14 mouse cellular contexts compared by ENCODE assay signal in genomic region chrX:52287944-52288343, GRCm38 (mm10).
DNase-seq lines count a peak whose midpoint lies in the region; ATAC-seq lines count a peak whose summit lies in the region.
"Had no signal": no experiment of that assay in that cellular context is flagged by ENCODE, and none has a peak within 500 bp of the region (broad histone marks: within the 10 kb centered on the region; RNA-seq: fewer than 3 reads in every experiment).

No protein-coding gene starts in this region.

- 79% methylated on average over 6 of the region's 6 CpGs for WGBS in heart, embryonic 11.5 days (ENCODE audit: insufficient replicate concordance)
- 74% methylated on average over 6 of the region's 6 CpGs for WGBS in heart, embryonic 12.5 days

- no peaks in the 10 kb centered on the region for H3K36me3 ChIP-seq in heart, embryonic 11.5 days (ENCODE audit: control insufficient read depth, insufficient read depth, low read length)
- no peaks in the 10 kb centered on the region for H3K36me3 ChIP-seq in heart, embryonic 12.5 days
- H3K36me3 ChIP-seq: limb, embryonic 15.5 days; lung, embryonic 15.5 days had no signal

- H3K9me3 ChIP-seq in heart, embryonic 11.5 days (replicated peaks; ENCODE audit: control insufficient read depth, low read length), result no peaks in the 10 kb centered on the region
- no peaks in the 10 kb centered on the region for H3K9me3 ChIP-seq in heart, embryonic 12.5 days (replicated peaks)
- H3K9me3 ChIP-seq: limb, embryonic 15.5 days; lung, embryonic 15.5 days had no signal

- peak; percentile 27 to 59 for DNase-seq in cerebellum, postnatal 14 days
- no peak for DNase-seq in cerebellum, adult 9-11 months
- peak; percentile 45 for DNase-seq in ovary, postnatal 36 days (ENCODE audit: low spot score)
- DNase-seq in ovary, postnatal 14 days (ENCODE audit: low spot score), result no peak
- DNase-seq in thymus, postnatal 25 days, result no peak
- DNase-seq in thymus, postnatal 14 days, result no peak
- DNase-seq: kidney, adult 9 months had no signal

- H3K4me3 ChIP-seq in heart, embryonic 11.5 days (ENCODE audit: low read depth, low read length), result no peak overlapping the region
- H3K4me3 ChIP-seq in heart, embryonic 12.5 days, result no peak overlapping the region
- H3K4me3 ChIP-seq: left cerebral cortex, adult 2 months; limb, embryonic 15.5 days; lung, embryonic 15.5 days; myocyte had no signal

- H3K4me1 ChIP-seq in heart, embryonic 11.5 days (ENCODE audit: control insufficient read depth, insufficient read depth, low read length), result no peaks in the 10 kb centered on the region
- peaks cover 3% of the 10 kb centered on the region; the same call in 1 of the 2 replicates for H3K4me1 ChIP-seq in heart, embryonic 12.5 days (replicated peaks)
- H3K4me1 ChIP-seq: limb, embryonic 15.5 days; lung, embryonic 15.5 days had no signal

- H3K27me3 ChIP-seq in heart, embryonic 11.5 days (ENCODE audit: control insufficient read depth, insufficient read depth, low read length), result no peaks in the 10 kb centered on the region
- no peaks in the 10 kb centered on the region for H3K27me3 ChIP-seq in heart, embryonic 12.5 days (replicated peaks)
- H3K27me3 ChIP-seq: limb, embryonic 15.5 days; lung, embryonic 15.5 days had no signal

- no peak for ATAC-seq in heart, embryonic 11.5 days (replicated peaks; ENCODE audit: insufficient number of reproducible peaks, low FRiP score, low TSS enrichment)
- no peak for ATAC-seq in heart, embryonic 12.5 days (ENCODE audit: insufficient number of reproducible peaks, low FRiP score)
- ATAC-seq: Patski had no signal

- no peak overlapping the region for H3K4me2 ChIP-seq in heart, embryonic 11.5 days
- H3K4me2 ChIP-seq in heart, embryonic 12.5 days, result no peak overlapping the region
- H3K4me2 ChIP-seq: limb, embryonic 15.5 days; lung, embryonic 15.5 days had no signal

- peak overlapping the region; percentile 35; the same call in 1 of the 2 replicates for H3K27ac ChIP-seq in heart, embryonic 11.5 days (ENCODE audit: low read depth, low read length)
- no peak overlapping the region for H3K27ac ChIP-seq in heart, embryonic 12.5 days (ENCODE audit: poor library complexity, severe bottlenecking)
- H3K27ac ChIP-seq: left cerebral cortex, adult 2 months; limb, embryonic 15.5 days; lung, embryonic 15.5 days had no signal

- H3K9ac ChIP-seq in heart, embryonic 11.5 days (ENCODE audit: low read depth, low read length), result no peak overlapping the region
- no peak overlapping the region for H3K9ac ChIP-seq in heart, embryonic 12.5 days
- H3K9ac ChIP-seq: limb, embryonic 15.5 days; lung, embryonic 15.5 days had no signal

Comparison
In these comparisons a context has a peak if more than half of its experiments do, and no peak if none do; other contexts are left out.
1. DNase-seq: peak in cerebellum, postnatal 14 days (2 of 2) and ovary, postnatal 36 days (single experiment); none in cerebellum, adult 9-11 months (single experiment), ovary, postnatal 14 days (single experiment), thymus, postnatal 25 days (single experiment) and thymus, postnatal 14 days (single experiment).